Mouse (Mus musculus) CH12.LX (cell line): ENCODE data around the gene Inhbe.

Source experiments
- CTCF ChIP-seq, 2 experiments: IDR thresholded peaks in 1 of 2; conservative IDR thresholded peaks in 1 of 2; 2 replicates each; pipeline ENCODE4 v1.5.1; 2011 to 2012; ENCODE audit warnings: low read depth in 2 of 2, low read length in 2 of 2, improper control_type of control experiment in 1 of 2, inconsistent platforms in 1 of 2, mild to moderate bottlenecking in 1 of 2, moderate library complexity in 1 of 2
- EP300 ChIP-seq: IDR thresholded peaks from 2 replicates; pipeline ENCODE4 v1.6.1; 2011; ENCODE audit warnings: low read length, improper control_type of control experiment
- POLR2A ChIP-seq: IDR thresholded peaks from 2 replicates; pipeline ENCODE4 v1.6.1; 2011; ENCODE audit warnings: low read depth, mild to moderate bottlenecking, improper control_type of control experiment, low read length
- SMC3 ChIP-seq: IDR thresholded peaks from 2 replicates; pipeline ENCODE4 v1.6.1; 2011; ENCODE audit warnings: low read depth, low read length, improper control_type of control experiment

GRCm38 (mm10) chr10:127341891-127342639 is 12.1 kb downstream of the Inhbe start, which contains the start of gene Gli1:
- TF ChIP-seq POLR2A (no peak), SMC3 (peak; percentile 71), CTCF (conservative IDR thresholded peaks at IDR 0.05 in 1 of 2, IDR thresholded peaks at IDR 0.05 in 1 of 2; ENCODE audit: low read depth in 2 of 2, low read length in 2 of 2) (peak; percentile 76 to 94), EP300 (no peak)
